Mouse (Mus musculus): ENCODE data around the gene Ggnbp2. TPM values are rescaled to one million over a fixed set of nuclear protein-coding genes. Genes with fewer than 3 reads are reported as not detected.
"Not testable (repeated sequence)": the region's sequence is repeated elsewhere in the genome, so short reads cannot be mapped to it uniquely, and the experiment has no call there.

Gene Ggnbp2
- polyA plus RNA-seq, 1 experiment from 2014 or later = 76.1 TPM

DNA sequence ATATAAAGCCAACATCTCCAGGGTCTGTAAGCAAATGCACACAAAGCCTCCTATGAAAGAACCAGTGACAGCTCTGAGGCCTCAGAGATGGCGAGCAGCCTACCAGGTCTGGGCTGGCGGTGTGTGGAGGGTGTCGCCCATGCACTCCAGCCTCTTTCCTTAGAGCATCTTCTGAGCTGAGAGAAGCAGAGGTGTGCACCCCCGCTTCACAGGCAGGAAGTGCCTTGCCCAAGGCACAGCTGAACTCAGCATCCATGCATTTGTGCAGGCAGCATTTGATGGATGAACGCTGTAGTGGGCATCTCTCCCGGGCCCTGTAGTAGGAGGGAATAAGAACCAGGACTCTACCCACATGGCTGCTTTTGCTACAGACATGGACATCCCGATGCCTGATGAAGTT, 21.1 kb upstream of the Ggnbp2 start:
- Histone ChIP-seq H3K9ac (no peak overlapping the region), H3K27ac (no peak overlapping the region), H3K4me2 (replicated peaks) (no peak overlapping the region), H3K36me3 (peaks cover 68% of the 10 kb centered on the region), H3K4me1 (no peaks in the 10 kb centered on the region), H3K27me3 (no peaks in the 10 kb centered on the region), H3K4me3 (no peak overlapping the region), H3K9me3 (replicated peaks) (no peaks in the 10 kb centered on the region)
- WGBS = 95% methylated on average over 7 of the region's 7 CpGs
- no peak for ATAC-seq (ENCODE audit: low FRiP score)

DNA sequence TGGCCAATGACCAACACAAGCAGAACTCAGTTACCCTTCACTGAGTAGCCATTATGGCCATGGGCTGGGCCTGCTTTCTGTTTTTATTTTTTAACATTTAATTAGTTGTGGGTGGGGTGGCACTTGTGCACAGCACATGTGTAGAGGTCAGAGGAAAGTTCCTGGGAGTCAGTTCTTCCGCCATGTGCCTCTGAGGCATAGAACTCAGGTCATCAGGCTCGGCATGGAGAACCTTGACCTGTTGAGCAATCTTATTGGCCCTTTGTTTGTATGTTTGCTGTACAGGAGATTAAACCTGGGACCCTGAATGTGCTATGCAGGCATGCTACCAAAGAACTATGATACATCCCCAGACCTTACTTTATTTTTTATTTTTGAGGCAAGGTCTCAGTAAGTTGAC, 18.9 kb upstream of the Ggnbp2 start:
- no peak for ATAC-seq (ENCODE audit: low FRiP score)
- Histone ChIP-seq H3K4me3 (no peak overlapping the region), H3K9me3 (replicated peaks) (no peaks in the 10 kb centered on the region), H3K27ac (no peak overlapping the region), H3K27me3 (no peaks in the 10 kb centered on the region), H3K9ac (no peak overlapping the region), H3K36me3 (peaks cover 68% of the 10 kb centered on the region), H3K4me2 (replicated peaks) (no peak overlapping the region), H3K4me1 (no peaks in the 10 kb centered on the region)
- WGBS = 98% methylated on average over 2 of the region's 2 CpGs

DNA sequence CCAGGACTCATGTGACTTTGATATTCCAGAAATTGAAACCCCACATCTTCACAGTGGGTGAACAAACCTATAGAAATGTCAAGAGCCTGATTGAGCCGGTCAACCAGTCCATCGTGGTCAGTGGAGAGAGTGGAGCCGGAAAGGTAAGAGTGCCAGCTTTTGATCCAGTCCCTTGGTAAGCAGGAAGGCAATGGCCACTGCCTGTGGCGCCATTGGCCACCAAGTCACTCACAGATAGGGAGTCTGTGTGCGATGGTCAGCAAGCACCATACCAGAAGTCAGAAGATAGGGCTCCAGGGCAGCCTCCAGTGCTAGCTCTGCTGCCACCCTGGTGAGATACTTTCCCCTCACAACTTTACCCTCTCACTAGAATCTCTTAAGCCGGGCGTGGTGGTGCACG, 17.4 kb upstream of the Ggnbp2 start:
- ATAC-seq (ENCODE audit: low FRiP score) = no peak
- Histone ChIP-seq H3K4me2 (replicated peaks) (no peak overlapping the region), H3K4me1 (no peaks in the 10 kb centered on the region), H3K4me3 (no peak overlapping the region), H3K27me3 (no peaks in the 10 kb centered on the region), H3K9ac (no peak overlapping the region), H3K9me3 (replicated peaks) (no peaks in the 10 kb centered on the region), H3K36me3 (peaks cover 69% of the 10 kb centered on the region), H3K27ac (no peak overlapping the region)
- WGBS = 98% methylated on average over 8 of the region's 8 CpGs

DNA sequence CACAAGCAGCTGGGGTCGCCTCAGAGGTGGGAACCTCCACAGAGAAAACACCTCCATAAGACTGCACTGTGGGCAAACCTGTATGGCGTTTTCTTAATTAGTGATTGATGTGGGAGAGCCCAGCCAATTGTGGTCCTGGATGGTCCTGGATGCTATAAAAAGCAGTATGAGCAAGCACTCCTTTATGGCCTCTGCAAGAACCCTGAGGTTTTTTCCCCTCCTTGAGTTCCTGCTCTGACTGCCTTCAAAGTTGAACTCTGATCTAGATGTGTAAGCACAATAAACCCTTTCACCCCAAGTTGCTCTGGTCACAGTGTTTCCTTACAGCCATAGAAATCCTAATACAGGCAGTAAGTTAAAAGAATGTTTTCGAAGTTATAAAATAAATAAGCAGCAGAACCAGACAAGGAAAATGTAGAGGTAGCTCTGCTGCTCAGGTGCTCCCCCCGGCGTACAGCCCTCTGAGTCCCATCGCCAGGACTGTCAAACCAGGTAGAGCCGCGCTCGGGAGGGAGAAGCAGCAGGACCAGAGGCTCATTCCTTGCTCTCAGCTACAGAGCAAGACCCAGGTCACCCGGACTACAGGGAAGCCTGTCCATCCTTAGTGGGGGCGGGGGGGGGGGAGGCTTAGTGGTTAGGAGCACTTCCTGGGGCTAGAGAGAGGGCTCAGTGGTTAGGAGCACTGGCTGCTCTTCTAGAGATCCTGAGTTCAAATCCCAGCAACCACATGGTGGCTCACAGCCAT, 16.3 kb upstream of the Ggnbp2 start:
- H3K4me1 ChIP-seq = no peaks in the 10 kb centered on the region; the same call in 1 of the 2 replicates
- H3K36me3 ChIP-seq = peaks cover 58% of the 10 kb centered on the region
- H3K4me2 ChIP-seq (replicated peaks) = no peak overlapping the region
- no peak for ATAC-seq (ENCODE audit: low FRiP score)
- WGBS = 89% methylated on average over 11 of the region's 11 CpGs
- H3K9ac ChIP-seq = no peak overlapping the region
- no peaks in the 10 kb centered on the region for H3K9me3 ChIP-seq (replicated peaks)
- H3K4me3 ChIP-seq = no peak overlapping the region
- no peak overlapping the region for H3K27ac ChIP-seq
- H3K27me3 ChIP-seq = no peaks in the 10 kb centered on the region

DNA sequence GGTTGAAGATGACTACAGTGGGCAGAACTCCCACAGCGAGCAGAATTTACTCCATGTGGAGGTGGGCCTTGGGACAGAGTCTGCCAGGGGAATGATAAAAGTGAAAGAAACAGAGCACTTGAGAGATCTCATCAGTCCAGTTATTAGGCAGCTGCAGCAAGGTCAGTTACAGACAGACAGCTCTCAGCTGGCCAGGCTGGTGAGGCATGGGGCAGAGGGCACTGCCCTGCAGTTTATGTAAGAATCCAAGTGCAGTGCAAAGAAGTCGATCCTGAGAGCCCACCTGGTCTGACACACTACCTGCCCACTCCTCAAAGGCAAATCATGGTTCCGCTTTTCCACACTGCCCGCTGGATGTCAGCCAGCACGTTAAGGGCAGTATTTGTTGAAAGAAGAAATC, 15.6 kb upstream of the Ggnbp2 start:
- Histone ChIP-seq H3K36me3 (peaks cover 54% of the 10 kb centered on the region), H3K9me3 (replicated peaks) (no peaks in the 10 kb centered on the region), H3K4me3 (no peak overlapping the region), H3K27ac (no peak overlapping the region), H3K4me1 (peaks cover 3% of the 10 kb centered on the region), H3K4me2 (replicated peaks) (no peak overlapping the region), H3K9ac (no peak overlapping the region), H3K27me3 (no peaks in the 10 kb centered on the region)
- WGBS = 90% methylated on average over 5 of the region's 5 CpGs
- ATAC-seq (ENCODE audit: low FRiP score) = no peak

DNA sequence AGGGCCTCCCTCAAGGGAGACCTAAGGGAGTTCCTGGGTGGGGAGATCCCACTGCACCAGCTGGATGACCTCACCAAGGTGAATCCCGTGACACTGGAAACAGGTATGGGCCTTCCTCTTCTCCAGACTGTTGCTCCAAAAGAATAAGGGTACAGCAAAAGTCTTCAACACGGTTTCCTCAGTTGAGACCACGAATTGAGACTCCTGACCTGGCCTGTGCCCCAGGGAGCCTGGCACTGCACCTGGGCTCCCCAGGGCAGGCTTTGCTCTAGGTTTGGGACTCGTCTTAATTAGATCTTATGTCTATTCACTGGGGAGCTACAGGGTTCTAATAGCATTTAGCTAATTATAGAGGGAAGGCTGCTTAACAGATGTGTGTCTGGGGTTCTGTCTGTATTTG, 14.6 kb upstream of the Ggnbp2 start:
- Histone ChIP-seq H3K9ac (no peak overlapping the region), H3K27me3 (no peaks in the 10 kb centered on the region), H3K4me2 (replicated peaks) (no peak overlapping the region), H3K36me3 (peaks cover 52% of the 10 kb centered on the region), H3K9me3 (replicated peaks) (no peaks in the 10 kb centered on the region), H3K27ac (no peak overlapping the region), H3K4me3 (no peak overlapping the region), H3K4me1 (peaks cover 9% of the 10 kb centered on the region)
- WGBS = 89% methylated on average over 4 of the region's 4 CpGs
- no peak for ATAC-seq (ENCODE audit: low FRiP score)

DNA sequence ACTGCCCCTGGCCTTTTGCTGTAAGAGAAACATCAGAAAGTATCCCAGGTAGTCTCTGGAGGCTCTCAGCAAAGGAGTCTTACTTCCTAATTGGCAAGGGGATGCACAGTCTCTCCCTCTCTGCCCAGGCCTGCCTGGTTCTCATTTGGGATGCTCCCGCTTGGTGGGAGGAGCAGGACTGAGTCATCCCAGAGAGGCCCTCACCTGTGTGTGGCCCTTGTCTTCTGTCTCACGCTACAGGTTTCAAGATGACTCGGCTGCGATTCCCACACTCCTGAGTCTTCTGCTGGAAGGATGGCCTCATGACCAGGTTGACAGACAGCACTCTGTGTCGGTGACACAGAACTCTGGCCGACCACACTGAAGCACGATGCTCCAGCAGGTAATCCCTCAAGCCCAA, 11.7 kb upstream of the Ggnbp2 start:
- no peak overlapping the region for H3K4me3 ChIP-seq
- no peaks in the 10 kb centered on the region for H3K9me3 ChIP-seq (replicated peaks)
- peaks cover 32% of the 10 kb centered on the region for H3K36me3 ChIP-seq
- 96% methylated on average over 7 of the region's 7 CpGs for WGBS
- no peak for ATAC-seq (ENCODE audit: low FRiP score)
- no peaks in the 10 kb centered on the region for H3K27me3 ChIP-seq
- H3K27ac ChIP-seq = no peak overlapping the region
- no peak overlapping the region for H3K4me2 ChIP-seq (replicated peaks)
- no peak overlapping the region for H3K9ac ChIP-seq
- peaks cover 18% of the 10 kb centered on the region for H3K4me1 ChIP-seq

DNA sequence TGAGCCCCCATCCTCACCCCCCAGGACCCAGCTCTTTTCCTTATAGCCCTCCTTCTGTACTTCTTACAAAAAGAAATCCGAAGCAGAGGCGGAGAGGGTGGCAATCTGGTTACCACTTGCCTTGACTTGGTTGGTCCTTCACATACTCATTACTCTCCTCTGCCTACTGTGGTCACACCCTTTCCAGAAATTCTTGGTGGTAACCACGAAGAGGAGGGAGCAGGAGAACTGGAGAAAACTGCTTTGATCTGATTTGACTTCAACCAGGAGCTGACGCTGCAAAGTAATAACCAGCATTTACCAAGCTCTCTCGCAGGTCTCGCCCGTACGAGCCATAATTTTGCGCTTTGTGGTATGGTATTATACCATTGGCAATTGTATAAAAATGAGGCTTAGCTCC, 10.4 kb upstream of the Ggnbp2 start:
- peaks cover 24% of the 10 kb centered on the region for H3K36me3 ChIP-seq
- WGBS = 59% methylated on average over 9 of the region's 9 CpGs
- no peak for ATAC-seq (ENCODE audit: low FRiP score)

DNA sequence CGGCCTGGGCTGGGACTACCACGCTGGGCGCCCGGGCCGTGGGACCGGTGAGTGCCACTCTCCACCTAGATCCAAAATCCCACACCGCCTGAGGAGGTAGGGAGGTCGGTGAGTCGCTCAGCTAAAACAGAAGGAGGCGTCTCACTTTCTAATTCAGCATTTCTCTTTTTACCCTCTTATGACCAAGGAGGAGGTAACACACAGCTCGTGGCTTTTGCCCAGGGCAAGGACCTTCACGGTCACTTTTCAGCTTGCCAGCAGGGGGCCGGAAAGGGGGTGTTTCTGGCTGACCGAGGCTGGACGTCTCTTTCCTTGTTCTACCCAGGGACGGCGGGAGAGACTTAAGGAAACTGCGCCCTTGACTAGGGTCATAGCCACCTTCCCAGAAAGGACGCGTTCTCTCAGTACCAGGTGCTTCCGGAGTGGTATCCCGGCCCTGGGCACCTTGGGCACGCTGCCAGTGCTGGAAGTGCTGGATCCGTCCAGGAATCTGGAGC, 9.9 kb upstream of the Ggnbp2 start:
- Histone ChIP-seq H3K9me3 (replicated peaks) (no peaks in the 10 kb centered on the region), H3K9ac (peak overlapping the region; percentile 92), H3K4me3 (peak overlapping the region; percentile 86), H3K27ac (peak overlapping the region; percentile 89), H3K36me3 (peaks cover 22% of the 10 kb centered on the region), H3K4me2 (replicated peaks) (peak overlapping the region; percentile 81), H3K27me3 (no peaks in the 10 kb centered on the region), H3K4me1 (peaks cover 18% of the 10 kb centered on the region)
- WGBS = under 1% methylated on average over 24 of the region's 24 CpGs
- peak; percentile 59 for ATAC-seq (ENCODE audit: low FRiP score)

More for the DNA sequence above, 10.4 kb upstream of the Ggnbp2 start:
- Histone ChIP-seq H3K9ac (peak overlapping the region; percentile 92), H3K4me2 (replicated peaks) (peak overlapping the region; percentile 81), H3K27me3 (no peaks in the 10 kb centered on the region), H3K4me3 (peak overlapping the region; percentile 86), H3K9me3 (replicated peaks) (no peaks in the 10 kb centered on the region), H3K27ac (peak overlapping the region; percentile 89), H3K4me1 (peaks cover 18% of the 10 kb centered on the region)

DNA sequence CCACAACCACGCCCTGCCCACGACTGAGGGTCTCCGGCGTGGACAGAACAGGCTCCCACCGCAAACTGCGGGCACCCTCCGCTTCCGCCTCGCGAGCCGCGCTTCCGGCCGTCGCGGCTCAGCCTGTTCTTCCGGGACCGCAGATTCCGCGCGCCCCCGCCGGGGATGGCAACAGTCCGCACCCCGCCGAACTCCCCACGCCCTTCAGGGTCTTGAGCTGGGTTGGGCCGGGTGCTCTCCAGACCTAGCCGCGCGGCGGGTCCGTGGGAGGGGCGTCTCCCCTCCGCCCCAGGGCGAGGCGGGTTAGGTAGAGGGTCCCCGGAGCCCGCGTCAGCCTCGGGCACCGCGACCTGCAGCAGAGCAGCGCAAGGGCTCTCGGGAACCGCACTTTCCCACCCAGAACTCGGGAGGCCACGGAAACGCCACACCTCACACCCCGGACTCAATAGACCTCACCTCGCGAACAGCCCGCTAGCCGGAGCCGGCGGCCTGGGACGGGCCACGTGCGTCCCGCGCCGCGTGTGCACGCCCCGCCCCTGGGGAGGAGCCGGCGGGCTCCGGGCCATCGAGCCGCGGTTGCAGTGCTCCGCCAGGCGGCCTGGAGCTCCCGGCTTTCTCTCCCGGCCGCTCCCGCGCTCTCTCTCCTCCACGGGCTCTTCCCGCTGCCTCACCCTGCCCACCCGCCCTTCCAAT, 9.3 kb upstream of the Ggnbp2 start, which contains the start of the genes Myo19 and Pigw:
Myo19 (plus strand) TSS at position 377 of the 693 bp plus-strand sequence.
Pigw (minus strand) TSS at position 514 of the 693 bp plus-strand sequence.
- Histone ChIP-seq H3K9me3 (replicated peaks) (no peaks in the 10 kb centered on the region), H3K9ac (peak within 1 kb of the TSS; percentile 92), H3K4me2 (replicated peaks) (peak within 1 kb of the TSS; percentile 81), H3K36me3 (peaks cover 16% of the 10 kb centered on the region), H3K4me3 (peak within 1 kb of the TSS; percentile 86), H3K27ac (peak within 1 kb of the TSS; percentile 89), H3K27me3 (no peaks in the 10 kb centered on the region), H3K4me1 (peaks cover 18% of the 10 kb centered on the region)
- WGBS = under 1% methylated on average over 80 of the region's 81 CpGs
- peak; percentile 96 for ATAC-seq (ENCODE audit: low FRiP score)

DNA sequence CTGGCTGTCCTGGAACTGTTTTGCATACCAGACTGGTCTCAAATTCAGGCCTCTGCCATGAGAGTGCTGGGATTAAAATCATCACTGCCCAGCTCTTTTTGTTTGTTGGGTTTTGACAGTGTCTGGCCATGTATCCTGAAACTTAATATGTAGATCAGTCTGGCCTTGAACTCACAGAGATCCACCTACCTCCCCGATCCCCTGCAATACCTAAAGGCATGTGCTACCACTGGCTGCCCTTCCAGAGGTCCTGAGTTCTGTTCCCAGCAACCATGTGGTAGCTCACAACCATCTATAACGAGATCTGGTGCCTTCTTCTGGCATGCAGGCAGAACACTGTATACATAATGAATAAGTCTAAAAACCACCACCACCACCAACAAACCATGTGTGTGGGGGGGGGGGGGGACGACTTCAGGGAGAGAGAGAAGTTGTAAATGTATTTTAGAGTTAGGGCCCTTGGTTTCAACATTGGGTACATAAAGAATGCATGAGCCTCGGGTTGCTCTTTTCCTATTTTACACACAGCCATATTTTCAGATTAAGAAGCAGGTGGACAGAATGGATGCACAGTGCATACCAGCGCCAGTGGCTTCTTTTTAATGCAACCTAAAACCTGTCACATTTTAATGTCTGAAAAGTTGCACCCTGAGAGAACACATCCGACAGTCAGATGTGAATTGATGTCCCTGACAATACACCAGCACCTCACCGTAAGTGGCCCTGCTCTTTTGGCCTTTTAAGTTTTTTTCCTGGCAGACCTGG, 8.6 kb upstream of the Ggnbp2 start:
- no peak for ATAC-seq (ENCODE audit: low FRiP score)
- peak overlapping the region; percentile 89 for H3K27ac ChIP-seq

DNA sequence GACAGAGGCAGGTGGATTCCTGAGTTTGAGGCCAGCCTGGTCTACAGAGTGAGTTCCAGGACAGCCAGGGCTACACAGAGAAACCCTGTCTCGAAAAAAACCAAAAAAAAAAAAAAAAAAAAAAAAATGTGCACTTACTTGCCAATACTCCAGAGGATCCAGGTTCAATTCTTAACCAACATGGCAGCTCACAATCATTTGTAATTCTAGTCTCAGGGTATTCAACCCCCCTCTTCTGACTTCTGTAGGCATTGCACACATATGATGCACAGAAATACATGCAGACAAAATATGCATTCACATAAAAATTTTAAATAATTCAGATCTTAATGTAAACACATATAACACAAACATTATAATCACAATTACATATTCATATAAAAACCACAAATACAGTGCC, 5.4 kb upstream of the Ggnbp2 start:
- H3K9me3 ChIP-seq (replicated peaks); H3K36me3 ChIP-seq; ATAC-seq (ENCODE audit: low FRiP score); H3K4me2 ChIP-seq (replicated peaks); H3K9ac ChIP-seq; H3K27ac ChIP-seq; H3K27me3 ChIP-seq; H3K4me3 ChIP-seq: not testable (repeated sequence)
- WGBS = 75% methylated on average over 1 of the region's 1 CpGs
- H3K4me1 ChIP-seq = peaks cover 14% of the 10 kb centered on the region

More for the DNA sequence above, 8.6 kb upstream of the Ggnbp2 start:
- Histone ChIP-seq H3K36me3 (peaks cover 9% of the 10 kb centered on the region), H3K4me2 (replicated peaks) (peak overlapping the region; percentile 81), H3K4me3 (peak overlapping the region; percentile 86), H3K4me1 (peaks cover 18% of the 10 kb centered on the region), H3K9me3 (replicated peaks) (no peaks in the 10 kb centered on the region), H3K27me3 (no peaks in the 10 kb centered on the region), H3K9ac (peak overlapping the region; percentile 92)
- 21% methylated on average over 6 of the region's 7 CpGs for WGBS
